Mouse (Mus musculus): ENCODE data around the gene Magi2. TPM values are rescaled to one million over a fixed set of nuclear protein-coding genes. Genes with fewer than 3 reads are reported as not detected.
A peak's percentile ranks its signal among the peaks of the same experiment; 100 is the strongest.

Magi2 gene
- total RNA-seq, 2 experiments from 2014 or later, result 0.08 to 0.91 TPM

DNA sequence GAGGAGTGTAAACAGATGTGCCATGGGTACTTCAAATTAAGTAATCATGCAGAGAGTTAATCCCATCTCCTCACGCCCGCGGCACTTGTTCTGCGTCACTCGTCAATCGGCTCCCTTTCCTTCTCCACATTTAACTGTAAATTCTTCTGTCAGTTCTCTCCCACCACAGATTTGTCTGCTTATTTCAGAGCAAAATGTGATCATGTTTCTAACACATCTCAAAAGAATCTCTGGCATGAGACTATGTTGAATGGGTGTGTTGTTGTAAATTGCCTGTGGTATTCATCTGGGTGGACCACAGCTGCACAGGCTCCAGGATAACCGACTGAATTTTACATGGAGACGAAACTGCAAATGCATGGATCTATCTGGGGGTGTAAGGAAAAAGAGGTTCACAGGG, 1408.0 kb downstream of the Magi2 start:
- ATAC-seq (replicated peaks; ENCODE audit: poor library complexity), result no peak

DNA sequence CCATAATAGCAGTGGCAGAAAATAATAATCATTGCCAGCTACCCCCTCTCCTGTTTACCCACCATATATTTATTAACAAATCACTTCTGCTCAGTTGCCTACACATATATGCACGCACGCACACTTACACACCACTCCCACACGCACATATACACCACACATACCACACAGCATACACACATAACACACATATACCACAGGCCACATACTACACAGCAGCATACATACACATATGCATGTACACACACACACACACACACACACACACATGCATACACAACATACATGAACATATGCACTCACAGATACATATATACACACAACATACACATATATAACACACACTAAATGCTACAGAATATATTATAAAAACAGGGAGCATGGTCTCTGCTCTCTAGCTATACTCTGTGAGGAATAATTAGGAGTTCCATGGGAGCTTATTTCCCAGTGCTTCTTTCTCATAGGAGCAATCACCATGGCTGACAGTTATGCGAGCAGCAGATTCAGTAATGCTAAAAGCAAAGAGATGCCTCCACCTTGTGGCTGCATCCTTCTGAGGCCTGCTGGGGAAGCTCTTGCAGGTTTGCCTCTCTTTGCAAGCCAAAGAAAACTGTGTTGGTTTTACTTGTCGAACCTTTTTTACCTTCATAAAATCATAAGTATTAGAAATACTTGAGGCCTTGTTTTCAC, 1410.6 kb downstream of the Magi2 start:
- no peak for ATAC-seq (replicated peaks; ENCODE audit: poor library complexity)

DNA sequence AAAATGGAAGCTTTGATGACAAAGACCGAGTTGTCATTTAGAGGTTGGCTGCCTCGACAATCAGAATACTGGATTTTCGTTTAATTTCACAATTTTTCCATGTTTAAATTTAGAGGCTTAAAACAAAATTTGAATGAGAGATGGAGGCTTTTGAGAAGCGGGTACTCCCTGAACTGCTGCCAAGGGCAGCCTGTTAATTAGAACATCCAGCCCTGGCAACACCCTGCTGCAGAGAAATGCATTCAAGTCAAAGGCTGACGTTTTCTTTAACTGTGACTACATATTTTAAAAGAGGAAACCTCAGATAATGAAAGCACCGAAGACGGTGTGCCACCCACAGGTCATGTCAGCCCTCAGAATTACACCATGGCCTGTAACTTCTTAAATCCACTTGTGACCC, 1415.4 kb downstream of the Magi2 start:
- 0 out of 2 replicates have a peak, but pooled peaks have one; percentile 29 for ATAC-seq (replicated peaks; ENCODE audit: poor library complexity)

DNA sequence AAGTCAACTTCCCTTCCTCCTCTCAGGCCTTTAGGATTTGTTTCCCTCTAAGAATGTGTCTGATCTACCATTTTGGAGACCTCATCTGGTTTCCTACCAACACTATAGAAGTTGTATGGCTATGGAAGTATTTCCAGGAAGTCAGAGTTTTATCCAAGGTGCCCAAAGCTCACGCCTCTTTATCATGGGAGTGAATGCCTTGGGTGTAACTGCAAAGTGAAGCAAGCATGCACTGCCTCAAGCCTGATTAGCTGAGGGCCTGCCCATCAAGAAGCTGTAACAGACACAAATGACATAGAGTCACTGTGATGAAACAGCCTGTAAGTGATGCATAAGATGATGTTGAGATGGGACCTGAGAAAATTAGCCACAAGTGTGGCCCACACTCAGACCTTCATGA, 1416.9 kb downstream of the Magi2 start:
- no peak for ATAC-seq (replicated peaks; ENCODE audit: poor library complexity)

DNA sequence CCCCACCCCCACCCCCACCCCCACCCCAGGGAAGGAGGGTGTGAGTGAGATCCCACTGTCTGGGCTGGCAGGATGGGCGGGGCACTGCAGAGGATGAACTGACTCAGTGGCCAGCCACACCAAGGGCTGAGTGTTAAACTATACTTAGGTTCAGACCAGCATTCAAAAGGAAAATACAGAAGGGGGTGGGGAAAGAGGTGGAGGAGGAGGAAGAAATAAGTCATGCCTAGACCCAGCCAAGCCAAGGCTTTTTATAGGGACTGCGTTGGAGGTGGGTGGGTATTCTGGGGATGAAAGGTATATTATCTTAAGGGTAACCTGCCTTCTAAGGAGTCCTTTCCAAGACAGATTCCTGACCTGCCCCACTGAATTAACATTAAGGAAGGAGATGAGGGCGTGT, 1420.1 kb downstream of the Magi2 start:
- no peak for ATAC-seq (replicated peaks; ENCODE audit: poor library complexity)

DNA sequence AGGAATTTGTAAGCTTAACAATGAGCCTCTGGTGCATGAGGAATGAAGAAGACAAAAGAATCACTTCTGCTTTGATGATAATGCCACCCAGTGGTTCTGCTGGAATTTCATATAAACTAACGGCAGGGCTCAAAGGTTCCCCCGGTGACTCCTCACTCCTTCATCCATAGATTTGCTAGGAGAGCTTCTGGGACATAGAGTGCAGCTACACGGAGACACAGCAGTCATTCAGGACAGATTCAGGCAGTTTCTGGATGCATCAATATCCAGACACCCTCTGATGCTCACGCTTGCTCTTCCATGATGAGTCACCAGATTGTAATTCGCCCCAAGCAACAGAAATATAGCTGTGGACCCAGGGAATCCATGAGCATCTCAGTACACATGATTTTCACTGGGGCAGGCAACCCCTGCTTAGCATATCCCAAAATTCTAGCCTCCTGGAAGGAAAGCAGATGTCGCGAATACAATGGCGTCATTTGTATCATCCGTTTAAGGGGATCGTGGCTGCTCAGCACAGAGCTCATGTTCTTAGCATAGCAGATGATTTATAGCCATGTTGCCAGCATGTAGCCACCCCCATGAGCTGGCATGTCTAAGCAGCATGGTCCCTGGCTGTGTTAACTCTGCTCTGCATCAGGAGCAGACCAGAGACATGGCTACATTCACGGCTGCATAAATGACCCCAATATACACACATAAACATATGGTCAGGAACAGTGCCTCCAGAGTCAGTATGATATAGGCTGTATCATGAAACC, 1426.8 kb downstream of the Magi2 start:
- 0 out of 2 replicates have a peak, but pooled peaks have one; percentile 31 for ATAC-seq (replicated peaks; ENCODE audit: poor library complexity)

DNA sequence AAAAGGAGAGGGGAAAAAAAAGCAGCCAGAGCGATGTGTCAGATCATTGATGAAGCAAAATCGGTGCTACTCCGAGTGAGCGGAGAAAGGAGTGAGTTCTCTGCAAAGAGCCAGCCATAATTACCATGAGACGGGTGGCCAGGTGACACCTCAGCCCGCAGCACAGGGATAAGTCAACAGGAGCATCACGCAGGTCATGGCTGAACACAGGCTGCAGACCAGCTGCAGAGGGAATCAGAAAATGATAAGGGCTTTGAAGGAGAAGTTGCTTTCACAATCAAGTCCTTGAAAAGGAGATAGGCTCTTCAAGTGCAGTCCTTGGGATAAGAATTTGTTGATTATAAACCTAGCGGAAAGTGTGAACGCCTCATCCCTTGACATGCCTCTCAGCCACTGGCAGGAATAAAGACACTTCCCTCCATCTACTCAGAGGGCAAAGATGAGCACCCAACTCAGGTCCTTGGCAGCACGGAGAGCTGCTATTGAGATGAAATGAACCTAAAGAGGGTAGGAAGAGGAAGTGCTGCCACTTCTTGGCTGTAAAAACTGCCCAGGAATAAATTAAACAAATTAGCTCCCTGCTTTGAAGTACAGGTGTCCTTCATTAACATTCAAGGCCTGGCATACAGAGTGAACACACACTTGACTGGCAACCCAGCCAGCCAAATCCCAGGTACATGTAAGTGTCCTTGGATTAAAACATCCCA, 1428.1 kb downstream of the Magi2 start:
- no peak for ATAC-seq (replicated peaks; ENCODE audit: poor library complexity)

DNA sequence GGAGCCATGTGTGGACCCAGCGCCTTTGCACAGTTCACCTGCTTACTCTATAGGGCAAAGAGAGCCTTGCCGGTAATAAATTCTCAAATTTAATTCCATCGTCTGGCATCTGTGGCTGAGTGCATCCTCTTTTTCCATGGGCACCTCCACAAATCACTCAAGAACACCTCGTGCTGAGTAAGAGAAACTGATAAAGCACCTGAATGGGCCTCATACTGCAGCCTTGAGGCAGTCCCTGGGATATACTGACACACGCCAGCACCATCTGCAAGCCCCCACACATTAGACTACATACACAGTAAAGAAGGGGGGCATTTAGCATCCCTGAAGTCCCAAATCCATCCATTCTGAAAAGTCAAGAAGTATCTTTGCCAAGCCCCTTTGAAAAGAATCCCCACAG, 1430.2 kb downstream of the Magi2 start:
- no peak for ATAC-seq (replicated peaks; ENCODE audit: poor library complexity)

DNA sequence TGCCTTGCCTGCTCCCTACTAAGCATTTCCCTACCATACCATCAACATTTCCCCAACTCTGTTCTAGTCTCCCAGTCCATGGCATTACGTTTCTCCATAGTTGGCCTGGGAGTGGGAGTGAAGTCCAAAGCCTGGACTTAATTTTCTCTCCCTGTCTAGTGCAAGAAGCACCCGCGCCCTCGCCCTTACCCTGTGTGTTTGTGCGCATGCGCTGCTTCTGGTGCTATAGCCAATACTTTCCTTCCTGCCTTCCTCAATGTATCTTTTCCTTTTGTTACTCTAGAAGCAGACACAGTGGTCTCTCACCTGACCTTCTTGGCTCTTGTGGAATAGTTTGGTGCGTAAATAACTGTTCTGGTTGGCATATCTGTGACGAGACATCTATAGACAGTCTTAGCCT, 1440.8 kb downstream of the Magi2 start:
- no peak for ATAC-seq (replicated peaks; ENCODE audit: poor library complexity)

DNA sequence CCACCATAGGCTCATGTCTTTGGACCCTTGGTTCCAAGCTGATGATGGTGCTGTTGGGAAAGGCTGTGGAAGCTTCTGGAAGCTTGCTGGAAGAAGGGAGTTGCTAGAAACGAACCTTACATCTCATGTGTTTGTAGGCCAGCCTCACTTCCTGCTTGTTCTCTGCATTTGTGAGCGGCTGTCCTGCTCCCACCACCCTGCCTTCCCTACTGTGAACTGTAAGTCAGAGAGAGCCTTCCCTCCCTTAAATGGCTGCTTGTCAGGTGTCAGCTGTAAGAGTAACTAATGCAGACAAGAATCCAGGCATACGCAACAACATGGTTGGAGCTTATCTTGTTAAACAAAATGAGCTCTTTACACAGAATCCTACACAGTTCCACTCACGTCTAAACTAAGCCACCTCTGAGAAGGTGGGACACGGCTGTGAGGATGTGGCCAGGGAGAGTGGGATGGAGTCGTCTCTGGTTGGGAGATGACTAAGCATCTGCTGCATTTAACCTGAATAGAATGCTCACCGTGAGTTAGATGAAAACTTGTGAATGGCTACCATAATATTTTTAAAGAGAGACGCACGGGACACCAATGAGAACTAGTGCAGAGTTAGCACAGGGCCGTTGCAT, 1442.0 kb downstream of the Magi2 start:
- ATAC-seq (replicated peaks; ENCODE audit: poor library complexity), result no peak

DNA sequence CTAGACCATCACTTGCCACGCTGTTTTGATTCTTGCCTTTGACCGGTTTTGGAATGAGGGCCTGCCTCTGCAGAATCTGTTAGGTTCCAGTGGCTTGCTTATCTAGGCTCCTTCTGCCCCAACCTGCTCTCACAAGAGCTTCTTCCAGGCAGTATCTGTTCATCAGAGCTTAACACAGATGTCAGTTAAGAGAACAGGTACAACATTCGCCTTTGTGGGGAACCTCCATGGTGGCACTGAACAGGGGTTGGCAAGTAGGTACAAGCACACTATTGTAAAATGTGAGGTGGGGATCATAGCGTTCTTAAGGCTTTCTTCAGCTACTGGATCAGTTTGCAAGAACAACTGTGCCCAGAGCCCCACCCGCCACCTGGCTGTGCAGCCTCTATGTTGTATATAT, 1442.6 kb downstream of the Magi2 start:
- no peak for ATAC-seq (replicated peaks; ENCODE audit: poor library complexity)

DNA sequence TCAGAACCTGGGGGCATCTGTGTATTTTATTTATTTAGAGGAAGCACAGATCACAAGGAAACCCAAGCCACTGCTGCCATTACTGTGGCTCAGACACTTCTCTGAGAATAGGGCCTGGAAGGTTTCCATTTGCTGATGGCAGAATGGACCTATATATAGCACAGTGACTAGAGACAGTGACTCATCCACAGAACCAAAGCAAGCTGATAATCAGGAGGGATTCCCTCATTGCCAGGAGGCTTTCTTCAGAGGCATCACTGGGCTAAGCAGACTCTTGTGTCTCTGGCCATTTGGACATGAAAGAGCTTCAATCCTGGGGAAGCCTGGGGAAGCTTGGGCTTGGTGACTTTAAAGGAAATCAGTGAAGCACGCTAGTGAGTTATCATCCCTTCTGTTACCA, 1445.0 kb downstream of the Magi2 start:
- ATAC-seq (replicated peaks; ENCODE audit: poor library complexity), result no peak

DNA sequence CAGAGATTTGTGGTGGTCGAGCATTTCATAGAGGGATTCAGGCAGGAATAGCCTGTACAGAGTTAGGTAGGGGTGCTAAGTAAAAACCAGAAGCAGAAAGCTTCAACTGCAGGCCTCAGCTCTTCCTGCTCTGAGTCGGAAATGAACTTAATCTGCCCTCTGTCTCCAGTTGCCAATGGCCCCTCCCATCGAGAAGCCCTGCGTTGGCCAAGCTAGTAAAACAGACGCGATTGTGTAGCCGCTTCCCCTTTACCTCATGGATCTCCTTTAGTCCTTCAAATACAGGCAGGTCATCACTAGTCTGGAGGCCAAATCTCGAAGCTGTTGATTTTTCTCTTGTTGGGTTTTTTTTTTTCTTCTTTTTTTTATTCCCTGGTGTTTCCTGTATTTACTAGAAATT, 1447.7 kb downstream of the Magi2 start:
- 0 out of 2 replicates have a peak, but pooled peaks have one; percentile 42 for ATAC-seq (replicated peaks; ENCODE audit: poor library complexity)

DNA sequence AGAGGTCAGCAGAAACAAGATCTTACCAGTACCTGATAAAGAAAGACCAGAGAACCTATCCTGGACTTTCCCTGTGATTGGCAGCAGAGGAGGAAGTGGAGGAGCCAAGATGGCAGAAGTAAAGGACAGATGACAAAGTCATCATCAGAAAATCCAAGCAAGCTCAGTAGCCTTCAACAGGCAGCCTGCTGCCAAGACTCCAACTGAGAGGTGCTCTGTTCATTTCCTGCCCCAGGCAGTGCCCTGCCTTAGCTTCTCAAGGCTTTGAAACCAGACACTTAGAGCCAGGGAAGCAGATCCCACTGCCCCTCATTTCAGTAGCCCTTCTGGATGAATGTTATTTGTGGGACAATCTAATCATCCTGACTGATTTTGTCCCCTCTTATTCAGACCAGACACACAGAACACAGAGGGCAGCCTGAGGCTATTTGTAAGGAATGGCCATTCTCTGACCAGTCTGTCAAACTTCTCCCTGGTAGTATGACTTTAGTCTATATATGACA, 1448.4 kb downstream of the Magi2 start:
- no peak for ATAC-seq (replicated peaks; ENCODE audit: poor library complexity)

DNA sequence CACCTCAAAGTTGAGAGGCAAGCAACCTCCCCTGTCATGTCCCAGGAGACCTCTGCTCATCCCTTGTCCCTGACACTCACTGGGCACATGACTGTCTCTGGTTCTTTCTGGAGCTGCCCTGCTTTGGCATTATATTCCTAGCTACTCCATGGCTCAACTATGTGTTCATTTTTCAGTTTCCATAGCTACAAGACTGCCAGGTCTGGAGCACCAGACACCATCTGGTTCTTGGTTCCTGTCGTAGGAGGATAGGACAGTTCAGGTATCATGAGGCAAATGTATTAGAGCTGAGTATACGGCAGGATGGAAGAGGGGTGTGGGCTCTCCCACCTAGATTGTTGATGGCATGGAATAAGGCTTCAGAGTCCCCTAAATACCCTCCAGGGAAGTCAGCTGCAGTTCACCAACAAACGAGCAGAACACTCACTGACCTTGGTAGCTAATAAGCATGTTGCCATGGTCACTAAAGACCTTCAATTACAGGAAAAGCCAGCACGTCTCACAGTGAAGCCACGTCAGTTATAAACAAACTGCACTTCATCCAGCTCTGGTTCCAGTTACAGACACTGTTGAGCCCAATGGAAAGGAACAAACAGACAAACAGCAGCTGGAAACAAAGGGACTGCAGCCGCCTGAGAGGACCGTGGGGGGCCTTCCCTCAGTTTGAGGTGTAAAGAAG, 1449.5 kb downstream of the Magi2 start:
- no peak for ATAC-seq (replicated peaks; ENCODE audit: poor library complexity)

DNA sequence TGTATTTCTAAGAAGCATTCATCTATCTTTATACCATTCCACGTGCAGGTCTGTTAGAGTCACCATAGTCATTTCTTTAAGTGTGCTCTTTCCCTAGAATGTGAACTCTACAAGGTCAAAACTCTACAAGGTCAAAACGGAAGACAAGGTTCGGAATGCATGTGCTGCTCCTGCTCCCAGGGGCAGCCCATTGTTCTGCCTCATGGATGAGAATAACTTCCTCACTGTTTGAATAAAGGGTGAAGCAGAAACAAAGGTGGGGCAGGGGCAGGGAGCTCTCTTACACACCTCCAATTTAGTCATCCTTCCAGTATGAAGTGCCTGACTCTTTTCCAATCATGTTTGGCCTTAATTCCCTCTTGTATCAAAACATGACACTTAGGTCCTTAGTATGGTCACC, 1450.4 kb downstream of the Magi2 start:
- ATAC-seq (replicated peaks; ENCODE audit: poor library complexity), result no peak

DNA sequence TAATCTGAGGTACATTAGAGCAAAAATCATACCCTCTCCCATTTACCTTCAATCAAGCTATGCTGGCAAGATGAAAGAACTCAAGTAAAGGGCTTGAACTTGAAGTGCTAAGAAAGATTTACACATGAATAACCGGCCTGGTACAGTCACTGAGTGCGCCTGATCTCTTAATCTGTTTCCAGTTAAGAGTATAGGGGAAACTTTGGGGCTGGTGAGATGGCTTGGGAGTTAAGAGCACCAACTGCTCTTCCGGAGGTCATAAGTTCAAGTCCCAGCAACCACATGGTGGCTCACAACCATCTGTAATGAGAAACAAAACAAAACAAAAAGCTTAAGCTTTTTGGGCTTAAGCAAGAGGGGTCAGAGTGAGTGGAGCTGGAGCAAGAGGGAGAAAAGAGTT, 1451.7 kb downstream of the Magi2 start:
- ATAC-seq (replicated peaks; ENCODE audit: poor library complexity), result no peak

DNA sequence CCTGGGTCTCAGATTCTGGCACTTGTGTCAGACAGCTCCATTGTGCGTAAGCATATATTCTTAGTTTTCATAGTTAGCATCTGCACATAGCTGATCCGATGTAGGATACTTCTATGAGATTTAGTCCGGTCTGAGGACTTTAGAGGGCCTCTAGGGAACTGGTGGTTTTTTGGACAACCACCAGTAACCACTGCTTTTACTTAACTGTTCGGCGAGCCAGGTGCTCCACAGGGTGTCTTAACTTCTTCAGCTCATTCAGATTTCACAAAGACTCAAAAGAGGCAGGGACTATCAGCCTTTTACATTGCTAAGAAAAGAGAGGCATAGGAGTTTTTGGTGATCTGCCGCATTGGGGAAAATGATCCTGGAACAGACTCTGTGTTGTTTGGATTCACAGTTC, 1453.1 kb downstream of the Magi2 start:
- no peak for ATAC-seq (replicated peaks; ENCODE audit: poor library complexity)

DNA sequence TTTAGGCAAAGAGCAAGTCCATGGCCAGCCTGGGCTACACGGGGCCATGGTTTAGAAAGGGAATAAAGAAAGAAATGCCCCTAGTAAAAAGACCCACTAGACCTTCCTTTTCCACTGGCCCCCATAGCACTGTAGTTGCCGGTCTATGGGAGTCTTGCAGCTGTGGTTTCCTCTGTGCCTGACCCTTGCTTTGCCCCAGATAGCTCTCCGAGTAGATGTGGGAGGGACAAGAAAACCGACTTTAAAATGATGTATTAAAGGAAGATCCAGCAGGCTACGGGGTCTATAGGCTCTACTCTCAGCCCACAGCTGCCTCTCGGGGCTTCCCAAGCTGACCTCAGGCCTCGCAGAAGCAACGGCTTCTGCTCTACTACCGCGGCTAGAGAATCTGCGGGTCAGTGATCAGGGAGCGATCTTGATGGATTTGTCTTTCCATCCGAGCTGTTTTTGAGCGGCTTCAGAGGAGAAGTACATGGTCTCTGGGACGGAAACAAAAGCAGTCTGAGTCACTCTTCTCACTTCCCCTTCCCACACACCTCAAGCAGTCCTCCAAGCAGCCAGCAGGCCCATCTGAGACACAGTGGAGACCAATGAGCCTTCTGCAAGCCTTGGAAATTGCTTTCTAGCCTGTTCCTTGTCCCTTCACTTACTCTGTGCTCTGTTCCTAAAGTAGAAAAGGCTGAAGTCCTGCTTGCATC, 1454.1 kb downstream of the Magi2 start:
- peak; percentile 96 for ATAC-seq (replicated peaks; ENCODE audit: poor library complexity)

DNA sequence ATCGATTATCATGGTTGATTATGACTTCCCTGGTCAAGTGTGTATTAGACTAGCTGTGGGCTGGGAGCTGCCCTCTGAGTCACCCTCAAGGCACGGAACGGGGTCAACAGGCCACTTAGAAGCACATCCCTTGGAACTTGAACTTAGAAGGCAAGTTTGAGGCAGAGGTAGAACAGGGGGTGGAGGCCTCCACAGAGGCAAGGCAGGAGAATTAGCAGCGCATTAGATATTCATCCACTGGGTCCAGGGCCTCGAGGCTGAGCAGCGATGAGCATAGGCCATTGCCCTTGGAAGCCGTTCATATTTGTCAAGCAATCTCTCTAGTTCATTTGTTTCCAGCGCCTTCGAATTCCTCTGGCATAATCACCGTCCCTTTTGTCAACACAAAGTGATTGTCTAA, 1454.8 kb downstream of the Magi2 start:
- ATAC-seq (replicated peaks; ENCODE audit: poor library complexity), result no peak

Data from megakaryocyte progenitor cell, adult 5-6 weeks (primary cell).